Mouse (Mus musculus): ENCODE data around the gene Tas2r144. TPM values are rescaled to one million over a fixed set of nuclear protein-coding genes. Genes with fewer than 3 reads are reported as not detected.

Gene Tas2r144
- polyA plus RNA-seq, 1 experiment from 2014 or later: not detected

Other genes starting within 250 kb of the Tas2r144 start
- not detected in 2 replicates for gene Sval3, start 247.2 kb upstream of the Tas2r144 start, polyA plus RNA-seq (2015; fragmentation: Nextera tagmentation; extraction: Ambion mirVana)
- gene Sva, start 176.9 kb upstream of the Tas2r144 start, polyA plus RNA-seq (2015; fragmentation: Nextera tagmentation; extraction: Ambion mirVana): not detected in 2 replicates
- not detected in 2 replicates for gene Tas2r139, start 74.4 kb upstream of the Tas2r144 start, polyA plus RNA-seq (2015; fragmentation: Nextera tagmentation; extraction: Ambion mirVana)
- gene Gstk1, start 30.6 kb downstream of the Tas2r144 start, polyA plus RNA-seq (2015; fragmentation: Nextera tagmentation; extraction: Ambion mirVana): 31.0 and 33.4 TPM in 2 replicates
- gene Tmem139, start 46.6 kb downstream of the Tas2r144 start, polyA plus RNA-seq (2015; fragmentation: Nextera tagmentation; extraction: Ambion mirVana): 3.0 and 3.1 TPM in 2 replicates
- 57.0 and 60.0 TPM in 2 replicates for gene Casp2, start 49.7 kb downstream of the Tas2r144 start, polyA plus RNA-seq (2015; fragmentation: Nextera tagmentation; extraction: Ambion mirVana)
- gene Clcn1, start 71.4 kb downstream of the Tas2r144 start, polyA plus RNA-seq (2015; fragmentation: Nextera tagmentation; extraction: Ambion mirVana): 0.18 and 0.28 TPM in 2 replicates
- gene Fam131b, start 109.3 kb downstream of the Tas2r144 start, polyA plus RNA-seq (2015; fragmentation: Nextera tagmentation; extraction: Ambion mirVana): 0.24 and 0.26 TPM in 2 replicates
- gene Zyx, start 134.3 kb downstream of the Tas2r144 start, polyA plus RNA-seq (2015; fragmentation: Nextera tagmentation; extraction: Ambion mirVana): 102 and 127 TPM in 2 replicates
- 7.5 and 8.5 TPM in 2 replicates for gene Epha1, start 157.9 kb downstream of the Tas2r144 start, polyA plus RNA-seq (2015; fragmentation: Nextera tagmentation; extraction: Ambion mirVana)
- gene Tas2r143, start 184.9 kb downstream of the Tas2r144 start, polyA plus RNA-seq (2015; fragmentation: Nextera tagmentation; extraction: Ambion mirVana): not detected in 2 replicates
- not detected in 2 replicates for gene Tas2r135, start 190.1 kb downstream of the Tas2r144 start, polyA plus RNA-seq (2015; fragmentation: Nextera tagmentation; extraction: Ambion mirVana)
- gene Tas2r126, start 219.2 kb downstream of the Tas2r144 start, polyA plus RNA-seq (2015; fragmentation: Nextera tagmentation; extraction: Ambion mirVana): not detected in 2 replicates
- not detected in 2 replicates for gene Olfr458, start 249.9 kb downstream of the Tas2r144 start, polyA plus RNA-seq (2015; fragmentation: Nextera tagmentation; extraction: Ambion mirVana)